Mouse (Mus musculus) T-helper 2 cell (primary cell): ENCODE data around the gene Edrf1.
"Not testable (repeated sequence)": the region's sequence is repeated elsewhere in the genome, so short reads cannot be mapped to it uniquely, and the experiment has no call there.

Source experiments
- in situ Hi-C: fragments of 300-600 bp; cut with MboI, MseI; formaldehyde crosslinking; loops from one replicate; pipeline ENCODE4 v1.15.1; 2025; ENCODE audit warnings: high pct_unique_total_duplicates

The Edrf1 gene

GRCm38 (mm10) chr7:133638821-133639220, 1.5 kb downstream of the Edrf1 start:
- in situ Hi-C loops = loop anchor here (5.0 to 10.0 kb wide), 2 partner anchors 604 to 707 kb away; partner anchors contain the start of gene Zranb1

GRCm38 (mm10) chr7:133645716-133646115, 8.4 kb downstream of the Edrf1 start:
- in situ Hi-C loops = no loop called here

- in situ Hi-C loops = no loop called here
Measured at GRCm38 (mm10) chr7:133662467-133662866, 25.1 kb downstream of the Edrf1 start.

- in situ Hi-C loops = no loop called here
Measured at GRCm38 (mm10) chr7:133669071-133669470, 31.7 kb downstream of the Edrf1 start.

GRCm38 (mm10) chr7:133669946-133670345, 32.6 kb downstream of the Edrf1 start:
- in situ Hi-C loops = no loop called here

- in situ Hi-C loops = no loop called here
Measured at GRCm38 (mm10) chr7:133670846-133671245, 33.5 kb downstream of the Edrf1 start.

GRCm38 (mm10) chr7:133676002-133676401, 38.7 kb downstream of the Edrf1 start:
- in situ Hi-C loops = no loop called here

GRCm38 (mm10) chr7:133678716-133679115, 41.4 kb downstream of the Edrf1 start:
- in situ Hi-C loops = no loop called here

- in situ Hi-C loops = no loop called here
Measured at GRCm38 (mm10) chr7:133679439-133679838, 42.1 kb downstream of the Edrf1 start.

GRCm38 (mm10) chr7:133679961-133680360, 42.6 kb downstream of the Edrf1 start, which contains the start of gene Mmp21:
Mmp21 (minus strand) TSS chr7:133680061.
- in situ Hi-C loops = no loop called here

- in situ Hi-C loops = no loop called here
Measured at GRCm38 (mm10) chr7:133683626-133684025, 46.3 kb downstream of the Edrf1 start.

- in situ Hi-C loops = no loop called here
Measured at GRCm38 (mm10) chr7:133684110-133684509, 46.8 kb downstream of the Edrf1 start.

- in situ Hi-C loops = no loop called here
Measured at GRCm38 (mm10) chr7:133684701-133685100, 47.4 kb downstream of the Edrf1 start.

- in situ Hi-C loops = not testable (repeated sequence)
Measured at GRCm38 (mm10) chr7:133685644-133686043, 48.3 kb downstream of the Edrf1 start.

- in situ Hi-C loops = no loop called here
Measured at GRCm38 (mm10) chr7:133698021-133698709, 60.8 kb downstream of the Edrf1 start.

GRCm38 (mm10) chr7:133699885-133700284, 62.5 kb downstream of the Edrf1 start:
- in situ Hi-C loops = no loop called here

GRCm38 (mm10) chr7:133701366-133701765, 64.0 kb downstream of the Edrf1 start:
- in situ Hi-C loops = no loop called here

- in situ Hi-C loops = no loop called here
Measured at GRCm38 (mm10) chr7:133702333-133702732, 65.0 kb downstream of the Edrf1 start.

- in situ Hi-C loops = no loop called here
Measured at GRCm38 (mm10) chr7:133703906-133704305, 66.6 kb downstream of the Edrf1 start.

GRCm38 (mm10) chr7:133707301-133707700, 70.0 kb downstream of the Edrf1 start:
- in situ Hi-C loops = no loop called here

GRCm38 (mm10) chr7:133715387-133715786, 78.0 kb downstream of the Edrf1 start:
- in situ Hi-C loops = no loop called here

GRCm38 (mm10) chr7:133718580-133718979, 81.2 kb downstream of the Edrf1 start:
- in situ Hi-C loops = no loop called here

GRCm38 (mm10) chr7:133720616-133721015, 83.3 kb downstream of the Edrf1 start:
- in situ Hi-C loops = no loop called here
